Mouse (Mus musculus) G1E (cell line): Measurements from ENCODE around the gene Il16.

Experiments
- CTCF ChIP-seq: IDR thresholded peaks from 2 replicates; pipeline ENCODE4 v1.5.1; 2012; ENCODE audit warnings: low read depth, low read length, inconsistent platforms, mixed read lengths
- GATA1 ChIP-seq: IDR thresholded peaks from 2 replicates; pipeline ENCODE4 v1.6.1; 2012; ENCODE audit warnings: borderline replicate concordance, low read length, inconsistent platforms, mixed read lengths
- GATA2 ChIP-seq: IDR thresholded peaks from 2 replicates; pipeline ENCODE4 v1.6.1; 2012; ENCODE audit warnings: low read depth, low read length, inconsistent platforms, borderline replicate concordance
- POLR2AphosphoS5 ChIP-seq: IDR thresholded peaks from 2 replicates; pipeline ENCODE4 v1.6.1; 2012; ENCODE audit warnings: low read depth, low read length, inconsistent platforms; ENCODE audit not compliant: insufficient replicate concordance
- TAL1 ChIP-seq: conservative IDR thresholded peaks from 2 replicates; pipeline ENCODE4 v1.6.1; 2012; ENCODE audit warnings: low read depth, low read length, inconsistent platforms, mixed read lengths

DNA sequence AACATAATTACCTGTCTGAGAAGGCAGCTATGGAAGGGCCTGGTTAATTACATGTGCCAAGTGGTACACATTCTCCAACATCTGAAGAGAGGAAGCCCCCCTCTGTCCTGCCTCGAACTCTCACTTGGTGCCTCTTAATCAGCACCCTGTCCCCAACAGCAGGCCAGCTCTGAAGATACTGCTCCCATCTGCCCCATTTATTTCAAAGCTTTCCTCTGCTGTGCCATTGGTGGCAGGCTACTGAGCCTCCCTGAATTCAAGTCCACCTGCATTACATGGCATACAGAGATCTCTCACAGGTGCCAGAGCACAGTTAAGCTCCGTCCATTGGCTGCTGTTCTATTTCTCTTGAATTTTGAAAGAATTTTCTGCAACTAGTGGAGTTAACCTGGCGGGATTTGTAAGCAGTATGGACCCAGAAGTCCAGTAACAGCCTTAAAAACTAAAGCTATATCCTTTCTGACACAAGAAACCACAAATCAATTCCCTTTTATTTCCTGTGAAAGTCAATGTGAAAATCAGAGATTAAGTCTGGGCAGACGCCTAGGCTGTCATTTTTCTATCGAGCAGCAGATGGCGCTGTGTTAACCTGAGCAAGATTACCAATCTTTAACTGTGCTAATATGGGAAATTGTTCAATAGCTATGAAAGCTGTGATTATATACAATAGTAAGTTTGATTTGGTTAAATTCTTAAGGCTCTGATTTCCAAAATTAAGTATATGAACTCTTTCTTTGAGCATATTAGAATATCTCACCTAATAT, 49.9 kb downstream of the Il16 start:
- peak; percentile 52 for TF ChIP-seq CTCF
- no peak for TF ChIP-seq TAL1
- TF ChIP-seq GATA1: no peak
- no peak for TF ChIP-seq GATA2
- TF ChIP-seq POLR2AphosphoS5: no peak
